Mouse (Mus musculus) bone marrow, adult 2 months (tissue): ENCODE measurements around the gene Gstt2. TPM values are rescaled to one million over a fixed set of nuclear protein-coding genes. Genes with fewer than 3 reads are reported as not detected.
A peak's percentile ranks its signal among the peaks of the same experiment; 100 is the strongest.

Experiments
- H3K27ac ChIP-seq: fragments of 200-500 bp; 2 replicates; pipeline ENCODE4 v1.5.1; 2012; ENCODE audit warnings: low read depth, mild to moderate bottlenecking, control low read depth, inconsistent platforms, low read length; ENCODE audit not compliant: control insufficient read depth, poor library complexity, insufficient read depth
- H3K4me1 ChIP-seq: fragments of 200-500 bp; 2 replicates; pipeline ENCODE4 v1.6.1; 2011; ENCODE audit warnings: low read length; ENCODE audit not compliant: control insufficient read depth, insufficient read depth
- H3K4me3 ChIP-seq: fragments of 200-500 bp; replicated peaks from 2 replicates; pipeline ENCODE3; 2011; ENCODE audit warnings: mild to moderate bottlenecking, low read depth, low read length, control low read depth; ENCODE audit not compliant: control insufficient read depth
- CTCF ChIP-seq: fragments of 200-500 bp; IDR thresholded peaks from 2 replicates; pipeline ENCODE4 v1.5.1; 2011; ENCODE audit warnings: low read length, control low read depth; ENCODE audit not compliant: control insufficient read depth, insufficient read depth
- POLR2A ChIP-seq: fragments of 200-500 bp; IDR thresholded peaks from 2 replicates; pipeline ENCODE4 v1.6.1; 2011; ENCODE audit warnings: low read depth, mild to moderate bottlenecking, control low read depth, low read length, borderline replicate concordance; ENCODE audit not compliant: control insufficient read depth
- WGBS: fragments of 180-500 bp; shearing (Covaris S2); methylation state at CpG from one replicate; pipeline ENCODE4 v1.1.7; 2018; 5-methylcytosine and 5-hydroxymethylcytosine counted together
- polyA plus RNA-seq: library from polyadenylated mRNA; stranded (reverse); fragments of >200 nt; gene quantifications from 2 replicates; pipeline ENCODE4 v1.2.4, GENCODE M21; 2011; ENCODE audit warnings: low replicate concordance; ENCODE audit not compliant: missing spikeins, insufficient read depth, insufficient read length

Gene Gstt2
- polyA plus RNA-seq, 1 experiment = 28.1 TPM

DNA sequence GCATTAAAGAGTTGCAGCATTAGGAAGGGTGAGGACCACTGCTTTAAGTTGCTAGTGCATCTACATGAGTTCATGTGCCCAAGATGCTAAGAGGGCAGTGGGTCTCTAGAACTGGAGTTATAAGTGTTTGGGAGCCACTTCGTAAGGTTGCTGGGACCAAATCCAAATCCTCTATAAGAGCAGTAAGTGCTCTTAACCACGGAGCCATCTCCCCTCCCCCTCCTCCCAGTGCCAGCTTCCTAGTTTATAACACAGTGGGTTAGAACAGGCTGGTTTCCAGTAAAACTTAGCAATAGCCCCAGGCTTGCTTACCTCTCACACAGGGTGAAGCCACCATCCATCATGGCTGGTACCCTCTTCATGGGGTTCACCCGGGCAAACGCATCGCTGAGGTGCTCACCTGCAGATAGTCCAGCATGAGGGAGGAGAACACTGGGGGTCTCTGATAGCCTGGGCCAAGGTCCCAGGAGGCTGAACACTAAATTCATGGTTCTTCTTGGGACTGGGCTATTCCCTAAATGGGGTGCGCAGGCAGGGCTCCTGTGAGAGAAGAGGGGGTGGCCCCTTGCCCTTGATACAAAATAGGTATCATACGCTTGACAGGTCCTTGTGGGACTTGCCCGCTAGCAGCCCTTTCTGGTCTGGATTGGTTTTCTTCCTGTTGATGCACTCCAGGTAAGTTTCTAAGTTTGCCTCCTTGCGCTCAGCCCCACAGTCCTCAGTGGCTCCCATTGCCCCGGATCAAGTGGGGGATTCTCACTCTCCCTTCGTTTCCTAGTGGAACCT lies 40.3 kb downstream of the Gstt2 start:
- no peak for TF ChIP-seq CTCF
- no peak for TF ChIP-seq POLR2A
- peak overlapping the region; percentile 43 for H3K4me3 ChIP-seq
- no peaks in the 10 kb centered on the region; the same call in 1 of the 2 replicates for H3K4me1 ChIP-seq
- 53% methylated on average over 11 of the region's 11 CpGs for WGBS
- no peak overlapping the region for H3K27ac ChIP-seq

DNA sequence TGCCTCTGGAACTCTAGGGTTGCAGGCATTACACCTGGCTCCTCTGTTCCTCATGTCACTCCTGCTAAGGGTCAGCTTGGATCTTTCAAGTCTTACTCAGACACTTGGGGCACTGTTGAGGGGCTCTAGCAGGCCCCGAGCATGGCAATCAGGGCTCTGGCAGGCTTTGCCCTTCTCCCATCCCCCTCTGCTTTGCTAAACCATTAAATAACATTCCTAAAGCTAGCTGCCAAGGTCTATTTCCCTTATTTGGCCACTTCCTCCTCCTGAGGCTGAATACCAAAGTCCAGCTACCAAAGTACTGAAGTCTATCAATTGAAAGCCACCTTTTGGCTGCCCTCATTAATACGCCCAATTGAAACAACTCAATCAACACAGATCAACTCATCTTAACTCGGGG lies 42.3 kb downstream of the Gstt2 start:
- WGBS = 43% methylated on average over 3 of the region's 3 CpGs
- H3K4me3 ChIP-seq = no peak overlapping the region
- no peak overlapping the region for H3K27ac ChIP-seq
- H3K4me1 ChIP-seq = no peaks in the 10 kb centered on the region; the same call in 1 of the 2 replicates
- TF ChIP-seq CTCF (no peak), POLR2A (no peak)

DNA sequence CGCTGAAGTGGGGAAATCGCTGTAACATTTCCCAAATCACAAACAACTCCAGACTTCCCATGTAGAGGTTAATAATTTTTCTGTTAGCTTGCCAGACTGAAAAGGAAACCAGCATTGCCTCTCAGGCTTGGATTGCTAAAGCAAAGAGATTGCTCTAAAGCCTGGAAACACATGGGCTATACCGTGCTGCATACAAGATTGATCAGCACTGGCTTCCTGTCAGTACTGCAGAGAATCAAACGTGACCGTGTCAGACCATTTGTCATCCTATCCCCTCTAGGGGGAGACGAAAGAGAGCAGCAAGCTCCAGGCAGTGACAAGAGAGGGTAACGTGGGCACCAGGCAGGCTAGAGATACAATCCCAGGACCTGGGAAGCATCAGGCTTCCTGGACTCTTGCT lies 46.5 kb downstream of the Gstt2 start:
- no peak for TF ChIP-seq POLR2A
- peak; percentile 2; the same call in 1 of the 2 replicates for TF ChIP-seq CTCF
- H3K4me3 ChIP-seq = no peak overlapping the region
- no peak overlapping the region for H3K27ac ChIP-seq
- WGBS = 16% methylated on average over 7 of the region's 7 CpGs
- H3K4me1 ChIP-seq = no peaks in the 10 kb centered on the region; the same call in 1 of the 2 replicates

GRCm38 (mm10) chr10:75789841-75790240 lies 47.4 kb downstream of the Gstt2 start:
- 87% methylated on average over 5 of the region's 5 CpGs for WGBS
- TF ChIP-seq POLR2A = no peak
- no peak for TF ChIP-seq CTCF
- Histone ChIP-seq H3K27ac (no peak overlapping the region), H3K4me1 (no peaks in the 10 kb centered on the region; the same call in 1 of the 2 replicates), H3K4me3 (no peak overlapping the region)

GRCm38 (mm10) chr10:75789081-75789735 lies 48.0 kb downstream of the Gstt2 start:
- WGBS = 79% methylated on average over 6 of the region's 6 CpGs
- no peak overlapping the region for H3K4me3 ChIP-seq
- H3K27ac ChIP-seq = no peak overlapping the region
- no peaks in the 10 kb centered on the region; the same call in 1 of the 2 replicates for H3K4me1 ChIP-seq
- TF ChIP-seq POLR2A (no peak), CTCF (no peak)

DNA sequence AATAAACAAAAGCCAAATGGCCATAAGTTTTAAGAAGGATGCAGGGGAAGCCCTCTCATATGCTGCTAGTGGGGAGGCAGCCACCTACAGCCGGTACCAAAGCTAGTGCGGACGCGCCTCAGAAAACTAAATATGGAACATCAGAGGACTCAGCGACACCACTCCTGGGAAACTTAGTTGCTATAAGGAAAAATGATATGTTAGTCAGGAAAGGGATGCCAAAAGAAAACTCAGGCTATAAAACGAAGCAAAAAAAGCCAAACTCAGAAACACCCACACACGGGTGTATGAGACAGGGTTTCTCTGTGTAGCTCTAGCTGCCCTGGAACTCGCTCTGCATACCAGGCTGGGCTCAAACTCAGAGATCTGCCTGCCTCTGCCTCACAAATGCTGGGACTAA lies 48.9 kb downstream of the Gstt2 start:
- Histone ChIP-seq H3K4me3 (no peak overlapping the region), H3K27ac (no peak overlapping the region), H3K4me1 (no peaks in the 10 kb centered on the region; the same call in 1 of the 2 replicates)
- TF ChIP-seq POLR2A (no peak), CTCF (no peak)
- WGBS = 85% methylated on average over 8 of the region's 8 CpGs

DNA sequence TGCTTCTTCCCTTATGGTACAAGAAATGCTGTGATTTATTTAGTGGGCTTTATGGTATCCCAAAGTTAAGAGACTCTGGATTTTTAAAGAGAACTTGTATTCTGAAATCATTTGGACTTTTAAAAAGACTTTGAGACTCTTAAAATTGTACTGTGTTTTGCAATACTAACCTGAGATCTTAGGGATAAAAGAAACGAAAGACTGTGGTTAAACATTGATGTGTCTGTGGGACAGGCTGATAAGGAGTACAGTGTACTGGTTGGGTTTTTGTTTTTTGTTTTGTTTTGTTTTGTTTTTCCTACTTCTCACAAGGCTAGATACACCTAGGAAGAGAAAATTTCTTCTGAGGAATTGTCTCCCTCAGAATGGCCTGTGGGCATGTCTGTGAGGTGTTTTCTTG lies 51.8 kb downstream of the Gstt2 start:
- no peaks in the 10 kb centered on the region for H3K4me1 ChIP-seq
- 31% methylated on average over 1 of the region's 1 CpGs for WGBS
- H3K27ac ChIP-seq = no peak overlapping the region
- no peak overlapping the region for H3K4me3 ChIP-seq
- no peak for TF ChIP-seq POLR2A
- no peak for TF ChIP-seq CTCF

Other genes starting within 250 kb of the Gstt2 start
- 13.4 and 23.1 TPM in 2 replicates for gene Ggt5, start 248.1 kb downstream of the Gstt2 start, polyA plus RNA-seq
- 1.5 and 2.8 TPM in 2 replicates for gene Susd2, start 193.4 kb downstream of the Gstt2 start, polyA plus RNA-seq
- gene Cabin1, start 73.1 kb downstream of the Gstt2 start, polyA plus RNA-seq = 26.2 and 55.3 TPM in 2 replicates
- 9.3 and 20.0 TPM in 2 replicates for gene Ddt, start 64.0 kb downstream of the Gstt2 start, polyA plus RNA-seq
- not detected in 2 replicates for gene Gm20441, start 56.5 kb downstream of the Gstt2 start, polyA plus RNA-seq
- 1.6 and 4.3 TPM in 2 replicates for gene Gstt3, start 56.0 kb downstream of the Gstt2 start, polyA plus RNA-seq
- gene Gstt1, start 38.8 kb downstream of the Gstt2 start, polyA plus RNA-seq = 19.9 and 22.5 TPM in 2 replicates
- gene Gstt4, start 14.9 kb downstream of the Gstt2 start, polyA plus RNA-seq = not detected in 2 replicates
- gene Mif, start 22.8 kb upstream of the Gstt2 start, polyA plus RNA-seq = 205 and 344 TPM in 2 replicates
- 1.2 and 2.5 TPM in 2 replicates for gene Derl3, start 56.0 kb upstream of the Gstt2 start, polyA plus RNA-seq
- gene Smarcb1, start 84.2 kb upstream of the Gstt2 start, polyA plus RNA-seq = 22.7 and 33.8 TPM in 2 replicates
- gene Chchd10, start 95.7 kb upstream of the Gstt2 start, polyA plus RNA-seq = 78.1 and 103 TPM in 2 replicates
- 3.4 and 4.6 TPM in 2 replicates for gene Mmp11, start 99.1 kb upstream of the Gstt2 start, polyA plus RNA-seq
- gene Gm867, start 103.2 kb upstream of the Gstt2 start, polyA plus RNA-seq = 35.4 and 49.8 TPM in 2 replicates
- 41.8 and 84.9 TPM in 2 replicates for gene Vpreb3, start 105.6 kb upstream of the Gstt2 start, polyA plus RNA-seq
- gene Gm5134, start 117.1 kb upstream of the Gstt2 start, polyA plus RNA-seq = not detected in 2 replicates
- 3.1 and 4.7 TPM in 2 replicates for gene Zfp280b, start 195.2 kb upstream of the Gstt2 start, polyA plus RNA-seq